Mouse (Mus musculus): ENCODE data around the gene Gab1.

GRCm38 (mm10) chr8:80856606-80857005, 23.7 kb downstream of the Gab1 start:
- TF ChIP-seq CTCF (IDR thresholded peaks at IDR 0.05; ENCODE audit: extremely low read depth, insufficient read length, insufficient replicate concordance, low read depth, low read length) (no peak), POLR2A (IDR thresholded peaks at IDR 0.05; ENCODE audit: low read depth, low read length) (no peak)

Data from small intestine, adult 2 months (tissue).